Mouse (Mus musculus) liver, embryonic 15.5 days (tissue): ENCODE data around the gene Hoxa9. TPM values are rescaled to one million over a fixed set of nuclear protein-coding genes. Genes with fewer than 3 reads are reported as not detected.

Source experiments
- microRNA counts: library from miRNA; unstranded; fragments of <30 nt; microRNA quantifications from one replicate; lab custom pipeline; 2016
- microRNA-seq: library from miRNA; unstranded; fragments of <30 nt; microRNA quantifications from one replicate; pipeline ENCODE4, GENCODE M21; 2016
- polyA plus RNA-seq: library from polyadenylated mRNA; unstranded; fragments of >200 nt; fragmentation: Nextera tagmentation; extraction: Ambion mirVana; gene quantifications from 2 replicates; pipeline ENCODE4 v1.2.1, GENCODE M21; 2015

The Hoxa9 gene
- polyA plus RNA-seq, 1 experiment from 2014 or later: 0.43 TPM

MicroRNAs within 50 kb of the gene (microRNA counts, 519-probe panel; counts per million panel counts)
- microRNA mmu-miR-196b (lab: Ali Mortazavi, UCI): 2,025 counts per million, percentile 24 among the panel's probes with 10 or more counts

Small RNA genes lying within 50 kb of the gene (microRNA-seq; reads per million reads assigned to microRNA genes)
- gene Mir196b: 700 reads per million, percentile 73 among the genes with 10 or more reads in this experiment

Other genes starting within 250 kb of the Hoxa9 start
- gene Skap2, start 218.5 kb downstream of the Hoxa9 start, polyA plus RNA-seq: 16.6 and 19.1 TPM in 2 replicates
- gene Hoxa1, start 72.8 kb downstream of the Hoxa9 start, polyA plus RNA-seq: 0.31 and 0.58 TPM in 2 replicates
- gene Hoxa2, start 66.3 kb downstream of the Hoxa9 start, polyA plus RNA-seq: 0.29 and 0.37 TPM in 2 replicates
- 0.05 TPM in 2 replicates for gene 5730596B20Rik, start 53.6 kb downstream of the Hoxa9 start, polyA plus RNA-seq
- 0.07 and 0.21 TPM in 2 replicates for gene Hoxa4, start 39.3 kb downstream of the Hoxa9 start, polyA plus RNA-seq
- gene Hoxa5, start 26.5 kb downstream of the Hoxa9 start, polyA plus RNA-seq: 0.41 and 0.74 TPM in 2 replicates
- gene Hoxa6, start 22.4 kb downstream of the Hoxa9 start, polyA plus RNA-seq: not detected in 2 replicates
- 0.18 and 0.20 TPM in 2 replicates for gene Hoxa3, start 17.8 kb downstream of the Hoxa9 start, polyA plus RNA-seq
- not detected in 2 replicates for gene Gm28308, start 17.8 kb downstream of the Hoxa9 start, polyA plus RNA-seq
- gene Hoxa7, start 9.2 kb downstream of the Hoxa9 start, polyA plus RNA-seq: 0.23 and 0.37 TPM in 2 replicates
- 0.07 and 0.08 TPM in 2 replicates for gene Hoxa10, start 9.8 kb upstream of the Hoxa9 start, polyA plus RNA-seq
- not detected in 2 replicates for gene Hoxa11, start 14.7 kb upstream of the Hoxa9 start, polyA plus RNA-seq
- not detected in 2 replicates for gene Hoxa13, start 29.8 kb upstream of the Hoxa9 start, polyA plus RNA-seq
- not detected in 2 replicates for gene Evx1, start 82.4 kb upstream of the Hoxa9 start, polyA plus RNA-seq